Mouse (Mus musculus) hindlimb bud, embryonic 11.5 days (tissue): Measurements from ENCODE around the gene Plk5.

ENCODE experiments used
- DNase-seq: peaks from one replicate; pipeline ENCODE4 v3.0.0-alpha.2; 2012; ENCODE audit warnings: low read depth, low spot score; ENCODE audit errors: extremely low spot score

Plk5 gene

GRCm38 (mm10) chr10:80406684-80407501 lies 50.6 kb downstream of the Plk5 start, which contains the start of gene Uqcr11:
Uqcr11 (minus strand) TSS chr10:80406830.
- DNase-seq = peak; percentile 73

DNA sequence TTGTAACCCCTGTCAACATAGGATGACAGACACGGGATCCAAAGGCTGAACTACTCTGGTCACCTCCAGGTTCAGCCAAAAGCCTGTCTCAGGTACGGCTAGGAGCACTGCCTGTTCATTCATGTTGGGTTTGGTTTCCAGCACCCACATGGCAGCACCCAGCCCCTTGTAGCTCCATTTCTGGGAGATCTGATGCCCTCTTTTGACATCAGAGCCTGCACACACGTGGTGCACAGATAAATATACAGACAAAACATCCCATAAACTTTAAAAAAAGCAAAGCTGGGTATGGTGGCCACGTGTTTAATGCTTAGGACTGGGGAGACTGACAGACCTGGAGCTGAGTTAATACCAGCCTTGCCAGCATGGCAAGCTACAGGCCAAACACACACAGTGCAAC lies 51.7 kb downstream of the Plk5 start:
- no peak for DNase-seq

- no peak for DNase-seq
These were observed 56.6 kb downstream of the Plk5 start for GRCm38 (mm10) chr10:80412656-80413541.
